Mouse (Mus musculus): ENCODE measurements around the gene Fpr1. TPM values are rescaled to one million over a fixed set of nuclear protein-coding genes. Genes with fewer than 3 reads are reported as not detected.

Gene Fpr1
- polyA plus RNA-seq, 1 experiment from 2014 or later = 0.15 TPM

DNA sequence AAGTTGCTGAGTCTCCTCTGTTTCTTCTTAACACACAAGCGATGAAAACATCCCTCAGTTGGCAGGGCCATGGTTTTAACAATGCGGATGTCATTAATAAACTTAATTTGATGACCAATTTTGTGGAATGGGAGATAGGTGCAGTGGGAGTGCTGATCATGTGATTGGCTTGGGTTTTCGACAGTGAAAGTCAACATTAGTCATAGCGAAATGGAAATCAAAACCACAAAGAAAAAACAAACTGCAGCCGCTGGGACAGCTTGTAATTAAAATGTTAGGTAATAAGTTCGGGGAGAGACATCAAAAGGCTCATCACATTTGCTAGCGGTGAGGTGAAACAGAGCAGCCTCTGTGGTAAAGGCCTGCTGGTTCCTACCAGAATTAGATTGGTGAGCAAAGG, 42.9 kb downstream of the Fpr1 start:
- ATAC-seq (ENCODE audit: low read depth) = no peak
- Histone ChIP-seq H3K9ac (replicated peaks; ENCODE audit: low read depth, low read length) (no peak overlapping the region), H3K9me3 (ENCODE audit: control insufficient read depth, low read length) (no peaks in the 10 kb centered on the region), H3K4me1 (ENCODE audit: control insufficient read depth, insufficient read depth, low read length) (peaks cover 14% of the 10 kb centered on the region), H3K4me3 (ENCODE audit: low read depth, low read length) (no peak overlapping the region), H3K27ac (ENCODE audit: low read depth, low read length) (no peak overlapping the region), H3K4me2 (ENCODE audit: low read depth, low read length) (no peak overlapping the region), H3K27me3 (ENCODE audit: control insufficient read depth, insufficient read depth, low read length) (no peaks in the 10 kb centered on the region), H3K36me3 (ENCODE audit: control insufficient read depth, insufficient read depth, low read length) (peaks cover 10% of the 10 kb centered on the region; the same call in 1 of the 2 replicates)
- 94% methylated on average over 7 of the region's 7 CpGs for WGBS

DNA sequence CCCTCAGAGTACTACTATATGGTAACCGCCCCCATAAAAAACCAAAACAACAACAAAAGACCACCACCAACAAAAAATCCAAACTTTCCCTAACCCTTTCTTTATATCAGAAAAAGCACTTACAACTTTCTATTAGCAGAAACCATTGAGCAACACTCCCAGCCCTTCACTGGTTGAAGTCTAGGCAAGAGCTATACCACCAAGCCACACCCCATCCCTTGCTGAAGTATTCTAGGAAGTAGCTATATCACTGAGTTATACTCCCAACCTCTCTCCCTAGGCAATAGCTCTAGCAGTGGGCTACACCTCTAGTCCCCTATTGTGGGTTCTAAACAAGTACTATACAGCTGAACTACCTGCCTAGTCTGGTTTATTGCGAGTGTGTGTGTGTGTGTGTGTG, 44.5 kb downstream of the Fpr1 start:
- no peak for ATAC-seq (ENCODE audit: low read depth)
- Histone ChIP-seq H3K9ac (replicated peaks; ENCODE audit: low read depth, low read length) (no peak overlapping the region), H3K27ac (ENCODE audit: low read depth, low read length) (no peak overlapping the region), H3K4me3 (ENCODE audit: low read depth, low read length) (no peak overlapping the region; the same call in 1 of the 2 replicates), H3K4me1 (ENCODE audit: control insufficient read depth, insufficient read depth, low read length) (peaks cover 26% of the 10 kb centered on the region), H3K9me3 (ENCODE audit: control insufficient read depth, low read length) (no peaks in the 10 kb centered on the region), H3K4me2 (ENCODE audit: low read depth, low read length) (peak overlapping the region; percentile 79; the same call in 1 of the 2 replicates), H3K36me3 (ENCODE audit: control insufficient read depth, insufficient read depth, low read length) (peaks cover 10% of the 10 kb centered on the region; the same call in 1 of the 2 replicates), H3K27me3 (ENCODE audit: control insufficient read depth, insufficient read depth, low read length) (no peaks in the 10 kb centered on the region)
- WGBS = 90% methylated on average over 2 of the region's 2 CpGs

DNA sequence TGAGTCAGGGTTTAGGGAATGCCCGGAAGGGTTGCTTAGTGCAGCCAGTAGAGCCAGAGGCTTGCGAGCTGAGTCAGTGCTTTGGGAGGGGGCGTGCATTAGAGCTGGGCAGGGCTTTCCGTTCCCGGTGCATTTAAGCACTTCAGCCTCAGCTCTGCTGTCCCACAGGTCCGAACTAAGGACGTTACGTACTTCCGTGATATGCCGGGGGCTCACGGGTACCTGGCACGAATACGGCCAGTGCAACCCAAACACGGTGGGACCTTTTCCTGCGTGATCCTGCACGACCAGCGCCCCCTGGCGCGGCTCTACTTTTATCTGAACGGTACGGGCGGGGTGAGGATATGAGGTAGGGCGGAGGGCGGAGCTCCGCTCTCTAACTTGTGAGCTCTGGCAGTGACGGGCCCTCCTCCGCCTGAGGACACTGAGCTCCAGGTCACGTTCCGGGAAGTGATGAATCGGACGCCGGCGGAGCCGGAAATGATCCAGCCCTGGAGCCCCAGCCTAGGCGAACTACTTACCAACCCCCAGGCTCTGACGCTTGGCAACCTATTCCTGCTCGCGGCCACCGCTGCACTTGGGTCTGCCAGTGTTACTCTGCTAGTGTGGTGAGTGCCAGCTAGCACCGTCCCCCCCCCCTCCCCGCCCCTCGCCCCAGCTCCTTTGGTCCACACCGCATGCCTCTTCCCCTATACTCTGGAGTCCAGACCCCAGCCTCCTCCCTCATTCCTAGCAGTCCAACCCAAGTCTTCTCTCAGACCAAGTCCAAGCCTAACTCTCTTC, 45.6 kb downstream of the Fpr1 start:
- ATAC-seq (ENCODE audit: low read depth) = peak; percentile 97

DNA sequence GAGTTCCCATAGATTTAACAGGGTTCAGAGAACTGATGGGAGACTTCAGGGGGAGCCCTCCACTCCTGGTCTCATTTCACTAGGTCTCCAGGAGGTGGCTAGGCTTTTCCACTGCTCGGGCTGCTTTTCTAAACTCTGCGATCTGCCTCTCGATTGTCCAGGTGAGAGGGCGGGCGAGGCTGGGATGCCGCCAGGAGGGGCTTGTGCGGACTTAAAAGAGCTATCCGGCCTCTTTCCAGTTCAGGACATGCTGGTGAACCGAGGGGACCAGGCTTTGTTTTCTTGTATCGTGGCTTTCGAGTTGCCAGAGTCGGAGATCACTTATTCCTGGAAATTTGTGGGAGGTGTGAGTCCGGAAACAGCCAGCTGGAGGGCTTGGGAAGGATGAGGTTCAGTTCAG, 46.3 kb downstream of the Fpr1 start:
- Histone ChIP-seq H3K4me3 (ENCODE audit: low read depth, low read length) (peak overlapping the region; percentile 35), H3K9ac (replicated peaks; ENCODE audit: low read depth, low read length) (peak overlapping the region; percentile 58), H3K36me3 (ENCODE audit: control insufficient read depth, insufficient read depth, low read length) (peaks cover 10% of the 10 kb centered on the region; the same call in 1 of the 2 replicates), H3K27me3 (ENCODE audit: control insufficient read depth, insufficient read depth, low read length) (no peaks in the 10 kb centered on the region), H3K27ac (ENCODE audit: low read depth, low read length) (peak overlapping the region; percentile 78), H3K4me2 (ENCODE audit: low read depth, low read length) (peak overlapping the region; percentile 79), H3K4me1 (ENCODE audit: control insufficient read depth, insufficient read depth, low read length) (peaks cover 36% of the 10 kb centered on the region), H3K9me3 (ENCODE audit: control insufficient read depth, low read length) (no peaks in the 10 kb centered on the region)
- ATAC-seq (ENCODE audit: low read depth) = peak; percentile 0
- WGBS = 8% methylated on average over 13 of the region's 13 CpGs

More for the DNA sequence above, 45.6 kb downstream of the Fpr1 start:
- peaks cover 10% of the 10 kb centered on the region; the same call in 1 of the 2 replicates for H3K36me3 ChIP-seq (ENCODE audit: control insufficient read depth, insufficient read depth, low read length)
- peak overlapping the region; percentile 79 for H3K4me2 ChIP-seq (ENCODE audit: low read depth, low read length)
- H3K27me3 ChIP-seq (ENCODE audit: control insufficient read depth, insufficient read depth, low read length) = no peaks in the 10 kb centered on the region
- H3K4me1 ChIP-seq (ENCODE audit: control insufficient read depth, insufficient read depth, low read length) = peaks cover 32% of the 10 kb centered on the region
- WGBS = under 1% methylated on average over 42 of the region's 43 CpGs
- H3K9ac ChIP-seq (replicated peaks; ENCODE audit: low read depth, low read length) = peak overlapping the region; percentile 58
- H3K4me3 ChIP-seq (ENCODE audit: low read depth, low read length) = peak overlapping the region; percentile 35
- H3K9me3 ChIP-seq (ENCODE audit: control insufficient read depth, low read length) = no peaks in the 10 kb centered on the region
- peak overlapping the region; percentile 79 for H3K27ac ChIP-seq (ENCODE audit: low read depth, low read length)

DNA sequence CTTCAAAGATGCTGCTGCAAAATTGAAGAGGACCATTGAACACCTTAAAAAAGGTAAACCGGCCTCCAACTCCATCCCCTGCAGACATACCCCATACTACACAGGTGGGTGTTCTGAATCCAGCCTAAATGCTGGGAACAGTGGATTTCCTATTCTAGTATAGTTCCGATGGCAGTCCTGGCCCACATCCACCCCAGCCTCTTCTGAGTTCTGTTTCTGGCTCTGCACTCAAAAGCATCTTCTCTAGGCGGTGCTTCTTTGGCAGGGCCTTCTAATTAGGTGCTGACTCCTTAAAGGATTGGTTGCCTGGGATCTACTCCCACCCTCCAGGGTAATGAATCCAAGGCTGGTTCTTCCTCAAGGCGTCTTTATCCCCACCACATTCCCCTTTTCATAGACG, 47.6 kb downstream of the Fpr1 start:
- peaks cover 43% of the 10 kb centered on the region for H3K4me1 ChIP-seq (ENCODE audit: control insufficient read depth, insufficient read depth, low read length)
- no peak for ATAC-seq (ENCODE audit: low read depth)
- H3K4me2 ChIP-seq (ENCODE audit: low read depth, low read length) = no peak overlapping the region
- no peaks in the 10 kb centered on the region for H3K9me3 ChIP-seq (ENCODE audit: control insufficient read depth, low read length)
- H3K9ac ChIP-seq (replicated peaks; ENCODE audit: low read depth, low read length) = no peak overlapping the region
- WGBS = 74% methylated on average over 5 of the region's 5 CpGs
- H3K27me3 ChIP-seq (ENCODE audit: control insufficient read depth, insufficient read depth, low read length) = no peaks in the 10 kb centered on the region
- H3K4me3 ChIP-seq (ENCODE audit: low read depth, low read length) = no peak overlapping the region
- H3K36me3 ChIP-seq (ENCODE audit: control insufficient read depth, insufficient read depth, low read length) = peaks cover 15% of the 10 kb centered on the region; the same call in 1 of the 2 replicates
- no peak overlapping the region for H3K27ac ChIP-seq (ENCODE audit: low read depth, low read length)

DNA sequence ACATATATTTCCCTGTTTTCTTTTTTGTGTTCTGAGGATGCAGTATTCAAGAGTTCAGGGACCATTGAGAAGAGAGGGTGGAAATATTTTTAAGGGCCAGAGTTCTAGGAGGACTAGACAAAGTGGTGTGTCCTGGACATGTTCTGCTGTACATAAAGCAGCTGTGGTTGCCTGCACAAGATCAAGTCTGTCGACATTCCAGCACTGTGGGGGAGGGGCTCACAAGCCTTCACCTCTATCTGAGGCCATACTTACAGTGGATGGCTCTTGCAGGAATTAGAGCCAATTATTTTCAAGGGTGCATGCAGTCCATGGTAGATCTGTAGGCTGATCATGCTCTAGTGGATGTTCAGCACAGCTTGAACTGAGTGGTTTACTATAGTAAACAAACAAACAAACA, 48.8 kb downstream of the Fpr1 start:
- no peak overlapping the region for H3K4me2 ChIP-seq (ENCODE audit: low read depth, low read length)
- ATAC-seq (ENCODE audit: low read depth) = no peak
- H3K27me3 ChIP-seq (ENCODE audit: control insufficient read depth, insufficient read depth, low read length) = no peaks in the 10 kb centered on the region
- H3K4me3 ChIP-seq (ENCODE audit: low read depth, low read length) = no peak overlapping the region
- H3K9ac ChIP-seq (replicated peaks; ENCODE audit: low read depth, low read length) = no peak overlapping the region
- 20% methylated on average over 1 of the region's 1 CpGs for WGBS
- H3K9me3 ChIP-seq (ENCODE audit: control insufficient read depth, low read length) = no peaks in the 10 kb centered on the region
- no peak overlapping the region for H3K27ac ChIP-seq (ENCODE audit: low read depth, low read length)
- peaks cover 55% of the 10 kb centered on the region for H3K4me1 ChIP-seq (ENCODE audit: control insufficient read depth, insufficient read depth, low read length)
- peaks cover 11% of the 10 kb centered on the region; the same call in 1 of the 2 replicates for H3K36me3 ChIP-seq (ENCODE audit: control insufficient read depth, insufficient read depth, low read length)

DNA sequence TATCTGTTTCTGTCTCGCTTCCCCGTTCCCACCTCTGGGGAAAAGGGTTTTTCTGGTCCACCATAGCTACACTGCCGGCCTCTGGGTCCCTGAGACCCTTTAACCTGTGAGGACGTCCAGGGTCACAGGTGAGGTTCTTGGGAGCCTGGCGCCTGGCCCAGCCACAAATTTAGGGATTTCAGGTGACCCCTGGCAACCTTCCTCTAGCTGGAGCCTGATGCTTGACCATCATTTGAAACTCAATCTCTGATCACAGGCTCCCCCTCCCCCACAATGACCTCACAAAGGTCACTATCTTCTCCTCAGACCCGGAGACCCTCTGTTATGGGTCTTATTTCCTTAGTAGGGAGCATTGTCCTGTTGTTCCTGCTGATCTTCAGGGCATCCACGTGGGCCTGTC, 53.0 kb downstream of the Fpr1 start:
- H3K36me3 ChIP-seq (ENCODE audit: control insufficient read depth, insufficient read depth, low read length) = peaks cover 6% of the 10 kb centered on the region; the same call in 1 of the 2 replicates
- WGBS = 69% methylated on average over 7 of the region's 7 CpGs
- peak overlapping the region; percentile 97 for H3K4me2 ChIP-seq (ENCODE audit: low read depth, low read length)
- H3K9ac ChIP-seq (replicated peaks; ENCODE audit: low read depth, low read length) = no peak overlapping the region
- H3K4me3 ChIP-seq (ENCODE audit: low read depth, low read length) = peak overlapping the region; percentile 81
- no peaks in the 10 kb centered on the region for H3K27me3 ChIP-seq (ENCODE audit: control insufficient read depth, insufficient read depth, low read length)
- H3K4me1 ChIP-seq (ENCODE audit: control insufficient read depth, insufficient read depth, low read length) = peaks cover 45% of the 10 kb centered on the region
- H3K9me3 ChIP-seq (ENCODE audit: control insufficient read depth, low read length) = no peaks in the 10 kb centered on the region
- no peak for ATAC-seq (ENCODE audit: low read depth)
- H3K27ac ChIP-seq (ENCODE audit: low read depth, low read length) = no peak overlapping the region

DNA sequence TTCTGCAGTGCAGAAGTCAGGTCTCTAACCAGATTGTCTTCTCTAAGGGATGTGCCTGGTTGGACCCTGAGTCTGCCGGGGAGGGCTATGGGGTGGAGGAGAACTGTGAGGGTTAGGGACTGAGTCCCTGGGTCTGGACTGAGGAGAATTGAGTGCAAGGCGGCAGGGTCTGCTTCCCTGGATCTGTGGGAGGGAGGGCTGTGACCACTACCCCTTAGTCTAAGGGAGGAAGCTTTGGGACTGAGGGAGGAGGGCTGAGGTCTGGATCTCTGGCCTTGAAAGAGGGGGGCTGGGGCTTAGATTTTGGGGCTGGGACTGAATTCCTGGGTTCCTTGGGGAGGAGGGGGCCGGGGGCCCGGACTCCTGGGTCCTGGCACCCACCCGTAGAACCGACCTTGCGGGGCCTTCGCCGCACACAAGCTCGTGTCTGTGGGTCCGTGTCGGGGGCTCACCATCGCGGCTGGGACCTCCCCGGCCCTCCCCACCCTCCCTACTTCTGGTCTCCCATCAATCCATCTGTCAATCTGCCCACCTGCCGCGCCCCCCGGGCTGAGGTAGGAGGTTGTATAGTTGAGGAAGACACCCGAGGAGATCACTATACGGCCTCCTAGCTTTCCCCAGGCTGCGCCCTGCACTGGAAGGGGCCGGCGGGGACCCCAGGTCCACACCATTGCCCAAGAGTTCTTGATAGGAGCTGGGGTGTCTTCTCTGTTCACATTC, 53.8 kb downstream of the Fpr1 start:
- H3K27me3 ChIP-seq (ENCODE audit: control insufficient read depth, insufficient read depth, low read length) = no peaks in the 10 kb centered on the region
- no peak for ATAC-seq (ENCODE audit: low read depth)
- peaks cover 43% of the 10 kb centered on the region for H3K4me1 ChIP-seq (ENCODE audit: control insufficient read depth, insufficient read depth, low read length)
- H3K27ac ChIP-seq (ENCODE audit: low read depth, low read length) = peak overlapping the region; percentile 98
- H3K4me2 ChIP-seq (ENCODE audit: low read depth, low read length) = peak overlapping the region; percentile 97
- H3K4me3 ChIP-seq (ENCODE audit: low read depth, low read length) = peak overlapping the region; percentile 81
- 43% methylated on average over 21 of the region's 23 CpGs for WGBS
- peaks cover 6% of the 10 kb centered on the region; the same call in 1 of the 2 replicates for H3K36me3 ChIP-seq (ENCODE audit: control insufficient read depth, insufficient read depth, low read length)
- H3K9ac ChIP-seq (replicated peaks; ENCODE audit: low read depth, low read length) = peak overlapping the region; percentile 99
- H3K9me3 ChIP-seq (ENCODE audit: control insufficient read depth, low read length) = no peaks in the 10 kb centered on the region
